Mouse (Mus musculus) urinary bladder, adult 2 months (tissue): Measurements from ENCODE around the gene Ccdc88c. TPM values are rescaled to one million over a fixed set of nuclear protein-coding genes. Genes with fewer than 3 reads are reported as not detected.
"Not testable (repeated sequence)": the region's sequence is repeated elsewhere in the genome, so short reads cannot be mapped to it uniquely, and the experiment has no call there.

Experiments
- DNase-seq: peaks from one replicate; pipeline ENCODE4 v3.0.0; 2022; ENCODE audit warnings: low spot score
- polyA plus RNA-seq: library from polyadenylated mRNA; depleted of rRNA; stranded (reverse); fragments of >200 nt; gene quantifications from 2 replicates; pipeline ENCODE4 v1.2.3, GENCODE M21; 2012

Gene Ccdc88c
- polyA plus RNA-seq, 1 experiment, result 14.3 TPM

GRCm38 (mm10) chr12:101016412-101016928 is 12.4 kb downstream of the Ccdc88c start:
- DNase-seq, result no peak

GRCm38 (mm10) chr12:101015926-101016325 is 12.9 kb downstream of the Ccdc88c start:
- no peak for DNase-seq

GRCm38 (mm10) chr12:101015165-101015560 is 13.7 kb downstream of the Ccdc88c start:
- DNase-seq, result no peak

- no peak for DNase-seq
Measured at GRCm38 (mm10) chr12:101014549-101015164, 14.2 kb downstream of the Ccdc88c start.

GRCm38 (mm10) chr12:101013668-101014067 is 15.2 kb downstream of the Ccdc88c start:
- DNase-seq, result not testable (repeated sequence)

- DNase-seq, result no peak
Measured at GRCm38 (mm10) chr12:101013078-101013665, 15.7 kb downstream of the Ccdc88c start.

- no peak for DNase-seq
Measured at GRCm38 (mm10) chr12:101012197-101013077, 16.4 kb downstream of the Ccdc88c start.

- DNase-seq, result no peak
Measured at GRCm38 (mm10) chr12:101011017-101011416, 17.8 kb downstream of the Ccdc88c start.

GRCm38 (mm10) chr12:101010148-101010920 is 18.5 kb downstream of the Ccdc88c start:
- DNase-seq, result no peak

GRCm38 (mm10) chr12:101009225-101009624 is 19.6 kb downstream of the Ccdc88c start:
- no peak for DNase-seq

- DNase-seq, result no peak
Measured at GRCm38 (mm10) chr12:101008648-101009047, 20.2 kb downstream of the Ccdc88c start.

GRCm38 (mm10) chr12:101007968-101008481 is 20.8 kb downstream of the Ccdc88c start:
- DNase-seq, result no peak

GRCm38 (mm10) chr12:101007427-101007826 is 21.4 kb downstream of the Ccdc88c start:
- DNase-seq, result no peak

- no peak for DNase-seq
Measured at GRCm38 (mm10) chr12:101005665-101006420, 23.0 kb downstream of the Ccdc88c start.

- no peak for DNase-seq
Measured at GRCm38 (mm10) chr12:101004982-101005381, 23.9 kb downstream of the Ccdc88c start.

GRCm38 (mm10) chr12:101002801-101003513 is 25.9 kb downstream of the Ccdc88c start:
- DNase-seq, result no peak

- DNase-seq, result no peak
Measured at GRCm38 (mm10) chr12:100999061-100999954, 29.5 kb downstream of the Ccdc88c start.

- no peak for DNase-seq
Measured at GRCm38 (mm10) chr12:100998564-100998962, 30.3 kb downstream of the Ccdc88c start.
